Mouse (Mus musculus) adrenal gland, postnatal 10 days (tissue): ENCODE measurements at regions not wholly inside any gene's neighbourhood (a gene's known extent, or its start where the extent isn't known, plus 50 kb on each side); places are given as distances from the start of the nearest gene placed in this dataset.

Source experiments
- DNase-seq: peaks from one replicate; pipeline ENCODE4 v3.0.0; 2021; ENCODE audit warnings: mixed read lengths

DNA sequence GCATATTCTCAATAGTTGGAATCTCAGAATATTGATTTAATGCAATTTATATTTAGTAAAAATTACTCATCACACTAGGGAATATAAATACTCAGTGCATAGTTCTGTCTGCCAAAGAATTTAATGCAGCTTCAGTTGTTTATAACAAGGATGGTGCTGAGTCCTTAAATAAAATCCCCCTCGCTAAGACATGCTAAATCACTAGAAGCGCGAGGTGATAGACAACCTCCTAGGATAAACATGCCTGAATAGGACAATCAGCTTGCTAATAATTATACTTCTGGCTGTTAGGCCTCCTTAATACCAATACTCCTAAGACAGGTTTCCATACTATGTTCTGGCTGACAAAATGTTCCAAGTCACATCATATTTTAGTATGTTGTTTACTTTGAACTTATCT lies 3650.0 kb downstream of the 9330182O14Rik start:
- DNase-seq, result no peak

- no peak for DNase-seq
Observed at GRCm38 (mm10) chr15:43803342-43803741, 3669.2 kb downstream of the 9330182O14Rik start.
